Comparison of ENCODE assay signal across 8 mouse cellular contexts in genomic region chr19:46304908-46305333, GRCm38 (mm10). TPM values are rescaled to one million over a fixed set of nuclear protein-coding genes. Genes with fewer than 3 reads are reported as not detected.
DNase-seq lines count a peak whose midpoint lies in the region; ATAC-seq and TF ChIP-seq lines count a peak whose summit lies in the region.

No protein-coding gene starts in this region.

- DNase-seq in kidney, postnatal 0 days (ENCODE audit: low spot score) = no peak
- DNase-seq in kidney, postnatal 10 days = no peak
- no peak for DNase-seq in Muller cell, postnatal 12 days (ENCODE audit: inconsistent ontology term)
- DNase-seq in yolk sac, embryonic 10.5 days (ENCODE audit: low spot score) = no peak
- DNase-seq in thymus, postnatal 25 days = no peak

- H3K36me3 ChIP-seq in kidney, postnatal 0 days (ENCODE audit: insufficient read depth, low read length) = peaks cover 3% of the 10 kb centered on the region; the same call in 1 of the 2 replicates
- no peaks in the 10 kb centered on the region for H3K36me3 ChIP-seq in forebrain, embryonic 13.5 days (ENCODE audit: poor library complexity, severe bottlenecking)
- H3K36me3 ChIP-seq in liver, embryonic 16.5 days (ENCODE audit: control insufficient read depth, insufficient read depth) = no peaks in the 10 kb centered on the region; the same call in 1 of the 2 replicates

- TF ChIP-seq POLR2A in bone marrow, adult 2 months (IDR thresholded peaks at IDR 0.05; ENCODE audit: borderline replicate concordance, control insufficient read depth, low read depth, low read length) = peak; percentile 12; the same call in 1 of the 2 replicates

- ATAC-seq in kidney, postnatal 0 days (replicated peaks; ENCODE audit: low FRiP score, low read depth) = peak; percentile 25
- 0 out of 2 replicates have a peak, but pooled peaks have one; percentile 23 for ATAC-seq in forebrain, embryonic 13.5 days
- ATAC-seq in liver, embryonic 16.5 days (ENCODE audit: low read depth) = peak; percentile 40

- peaks cover 5% of the 10 kb centered on the region; the same call in 1 of the 2 replicates for H3K4me1 ChIP-seq in kidney, postnatal 0 days (replicated peaks; ENCODE audit: insufficient read depth, low read length)
- H3K4me1 ChIP-seq in bone marrow, adult 2 months (ENCODE audit: control insufficient read depth, insufficient read depth, low read length) = peaks cover 3% of the 10 kb centered on the region
- H3K4me1 ChIP-seq in forebrain, embryonic 13.5 days = peaks cover 28% of the 10 kb centered on the region
- H3K4me1 ChIP-seq in liver, embryonic 16.5 days (ENCODE audit: control insufficient read depth, low read depth, low read length) = peaks cover 31% of the 10 kb centered on the region

- WGBS in kidney, postnatal 0 days = under 1% methylated on average over 34 of the region's 34 CpGs
- under 1% methylated on average over 34 of the region's 34 CpGs for WGBS in bone marrow, adult 2 months
- WGBS in forebrain, embryonic 13.5 days = 1% methylated on average over 34 of the region's 34 CpGs
- under 1% methylated on average over 34 of the region's 34 CpGs for WGBS in liver, embryonic 16.5 days (ENCODE audit: insufficient replicate concordance)

- H3K27ac ChIP-seq in kidney, postnatal 0 days = peak overlapping the region; percentile 91
- H3K27ac ChIP-seq in bone marrow, adult 2 months (ENCODE audit: control insufficient read depth, insufficient read depth, low read depth, low read length, poor library complexity) = peak overlapping the region; percentile 87
- H3K27ac ChIP-seq in forebrain, embryonic 13.5 days = no peak overlapping the region
- H3K27ac ChIP-seq in liver, embryonic 16.5 days (ENCODE audit: low read length) = peak overlapping the region; percentile 83

- peak overlapping the region; percentile 71 for H3K9ac ChIP-seq in kidney, postnatal 0 days (ENCODE audit: low read depth, low read length)
- H3K9ac ChIP-seq in forebrain, embryonic 13.5 days = peak overlapping the region; percentile 69
- peak overlapping the region; percentile 79 for H3K9ac ChIP-seq in liver, embryonic 16.5 days (ENCODE audit: low read depth, low read length)

- no peaks in the 10 kb centered on the region for H3K9me3 ChIP-seq in kidney, postnatal 0 days (replicated peaks; ENCODE audit: low read length)
- no peaks in the 10 kb centered on the region for H3K9me3 ChIP-seq in forebrain, embryonic 13.5 days (replicated peaks)
- no peaks in the 10 kb centered on the region for H3K9me3 ChIP-seq in liver, embryonic 16.5 days (replicated peaks; ENCODE audit: control insufficient read depth, low read length)

- no peak for TF ChIP-seq CTCF in kidney, postnatal 0 days (IDR thresholded peaks at IDR 0.05; ENCODE audit: low read depth)
- no peak for TF ChIP-seq CTCF in bone marrow, adult 2 months (IDR thresholded peaks at IDR 0.05; ENCODE audit: control insufficient read depth, insufficient read depth, low read length)

- H3K27me3 ChIP-seq in kidney, postnatal 0 days (ENCODE audit: insufficient read depth, low read length) = no peaks in the 10 kb centered on the region
- peaks cover 42% of the 10 kb centered on the region for H3K27me3 ChIP-seq in forebrain, embryonic 13.5 days
- H3K27me3 ChIP-seq in liver, embryonic 16.5 days (ENCODE audit: control insufficient read depth, insufficient read depth, low read depth, low read length) = no peaks in the 10 kb centered on the region; the same call in 1 of the 2 replicates

- H3K4me3 ChIP-seq in kidney, postnatal 0 days (replicated peaks; ENCODE audit: low read depth, low read length) = peak overlapping the region; percentile 75
- peak overlapping the region; percentile 90 for H3K4me3 ChIP-seq in bone marrow, adult 2 months (replicated peaks; ENCODE audit: control insufficient read depth, low read depth, low read length)
- peak overlapping the region; percentile 56 for H3K4me3 ChIP-seq in forebrain, embryonic 13.5 days
- H3K4me3 ChIP-seq in liver, embryonic 16.5 days (ENCODE audit: low read depth, low read length) = peak overlapping the region; percentile 83

- H3K4me2 ChIP-seq in kidney, postnatal 0 days (ENCODE audit: low read length) = peak overlapping the region; percentile 98
- peak overlapping the region; percentile 94 for H3K4me2 ChIP-seq in forebrain, embryonic 13.5 days
- peak overlapping the region; percentile 99 for H3K4me2 ChIP-seq in liver, embryonic 16.5 days (ENCODE audit: low read depth, low read length)

RNA-seq across cellular contexts. Expression of gene Nfkb2, which starts 0.8 kb away (rescaled TPM):
- polyA plus RNA-seq in kidney, postnatal 0 days (2015; fragmentation: Nextera tagmentation; extraction: Ambion mirVana) = 8.7 and 8.8 TPM in 2 replicates
- 10.3 and 24.3 TPM in 2 replicates for polyA plus RNA-seq in bone marrow, adult 2 months (2011; ENCODE audit: insufficient read depth, insufficient read length, low replicate concordance, missing spikeins)
- 1.1 and 1.5 TPM in 2 replicates for polyA plus RNA-seq in forebrain, embryonic 13.5 days (2015; fragmentation: Nextera tagmentation; extraction: Ambion mirVana)
- 3.0 and 3.8 TPM in 2 replicates for polyA plus RNA-seq in liver, embryonic 16.5 days (2015; fragmentation: Nextera tagmentation; extraction: Ambion mirVana)

RNA-seq across cellular contexts. Expression of gene Psd, which starts 22.0 kb away (rescaled TPM):
- polyA plus RNA-seq in kidney, postnatal 0 days (2015; fragmentation: Nextera tagmentation; extraction: Ambion mirVana) = 2.7 and 2.9 TPM in 2 replicates
- polyA plus RNA-seq in bone marrow, adult 2 months (2011; ENCODE audit: insufficient read depth, insufficient read length, low replicate concordance, missing spikeins) = 1.1 and 4.8 TPM in 2 replicates
- 31.0 and 34.8 TPM in 2 replicates for polyA plus RNA-seq in forebrain, embryonic 13.5 days (2015; fragmentation: Nextera tagmentation; extraction: Ambion mirVana)
- 3.3 TPM in 2 replicates for polyA plus RNA-seq in liver, embryonic 16.5 days (2015; fragmentation: Nextera tagmentation; extraction: Ambion mirVana)

RNA-seq across cellular contexts. Expression of gene Fbxl15, which starts 23.1 kb away (rescaled TPM):
- polyA plus RNA-seq in kidney, postnatal 0 days (2015; fragmentation: Nextera tagmentation; extraction: Ambion mirVana) = 29.9 and 33.8 TPM in 2 replicates
- 1.2 and 3.0 TPM in 2 replicates for polyA plus RNA-seq in bone marrow, adult 2 months (2011; ENCODE audit: insufficient read depth, insufficient read length, low replicate concordance, missing spikeins)
- 30.8 and 32.8 TPM in 2 replicates for polyA plus RNA-seq in forebrain, embryonic 13.5 days (2015; fragmentation: Nextera tagmentation; extraction: Ambion mirVana)
- 11.1 and 11.6 TPM in 2 replicates for polyA plus RNA-seq in liver, embryonic 16.5 days (2015; fragmentation: Nextera tagmentation; extraction: Ambion mirVana)

RNA-seq across cellular contexts. Expression of gene Cuedc2, which starts 33.6 kb away (rescaled TPM):
- 167 and 173 TPM in 2 replicates for polyA plus RNA-seq in kidney, postnatal 0 days (2015; fragmentation: Nextera tagmentation; extraction: Ambion mirVana)
- polyA plus RNA-seq in bone marrow, adult 2 months (2011; ENCODE audit: insufficient read depth, insufficient read length, low replicate concordance, missing spikeins) = 74.9 and 161 TPM in 2 replicates
- polyA plus RNA-seq in forebrain, embryonic 13.5 days (2015; fragmentation: Nextera tagmentation; extraction: Ambion mirVana) = 304 and 309 TPM in 2 replicates
- polyA plus RNA-seq in liver, embryonic 16.5 days (2015; fragmentation: Nextera tagmentation; extraction: Ambion mirVana) = 67.3 and 67.6 TPM in 2 replicates

RNA-seq across cellular contexts. Expression of gene Mfsd13a, which starts 36.0 kb away (rescaled TPM):
- polyA plus RNA-seq in kidney, postnatal 0 days (2015; fragmentation: Nextera tagmentation; extraction: Ambion mirVana) = 12.0 and 14.0 TPM in 2 replicates
- polyA plus RNA-seq in bone marrow, adult 2 months (2011; ENCODE audit: insufficient read depth, insufficient read length, low replicate concordance, missing spikeins) = 5.1 and 14.9 TPM in 2 replicates
- polyA plus RNA-seq in forebrain, embryonic 13.5 days (2015; fragmentation: Nextera tagmentation; extraction: Ambion mirVana) = 7.6 and 7.8 TPM in 2 replicates
- 11.2 and 13.8 TPM in 2 replicates for polyA plus RNA-seq in liver, embryonic 16.5 days (2015; fragmentation: Nextera tagmentation; extraction: Ambion mirVana)
